Mouse (Mus musculus): Measurements from ENCODE around the gene Chpf2. TPM values are rescaled to one million over a fixed set of nuclear protein-coding genes. Genes with fewer than 3 reads are reported as not detected.

Gene Chpf2
- polyA plus RNA-seq (2012; ENCODE audit: insufficient read depth, insufficient read length, low replicate concordance, missing spikeins) = not detected in 2 replicates

- TF ChIP-seq POLR2A (IDR thresholded peaks at IDR 0.05; ENCODE audit: insufficient read depth, low read depth, low read length) = peak; percentile 49; the same call in 1 of the 2 replicates
- 0 out of 2 replicates have a peak, but pooled peaks have one; percentile 4 for TF ChIP-seq CTCF (IDR thresholded peaks at IDR 0.05; ENCODE audit: insufficient read depth, low read depth, low read length)
- H3K4me3 ChIP-seq (ENCODE audit: insufficient read depth, low read depth, low read length) = peak within 1 kb of the TSS; percentile 88
- under 1% methylated on average over 43 of the region's 43 CpGs for WGBS
- H3K4me1 ChIP-seq (ENCODE audit: control insufficient read depth, insufficient read depth, low read length) = peaks cover 30% of the 10 kb centered on the region
- H3K27ac ChIP-seq (ENCODE audit: insufficient read depth, low read depth, low read length) = peak within 1 kb of the TSS; percentile 90
These were observed at the start of gene Chpf2 for GRCm38 (mm10) chr5:24586547-24587199. Gene Chpf2 (plus strand): TSS chr5:24586741.

- no peak overlapping the region for H3K27ac ChIP-seq (ENCODE audit: insufficient read depth, low read depth, low read length)
- WGBS = 63% methylated on average over 16 of the region's 16 CpGs
- TF ChIP-seq POLR2A (IDR thresholded peaks at IDR 0.05; ENCODE audit: insufficient read depth, low read depth, low read length) (no peak), CTCF (IDR thresholded peaks at IDR 0.05; ENCODE audit: insufficient read depth, low read depth, low read length) (no peak)
- no peak overlapping the region for H3K4me3 ChIP-seq (ENCODE audit: insufficient read depth, low read depth, low read length)
- peaks cover 4% of the 10 kb centered on the region; the same call in 1 of the 2 replicates for H3K4me1 ChIP-seq (ENCODE audit: control insufficient read depth, insufficient read depth, low read length)
These were observed 48.9 kb upstream of the Chpf2 start for GRCm38 (mm10) chr5:24537618-24538017.

GRCm38 (mm10) chr5:24539571-24540296 lies 46.8 kb upstream of the Chpf2 start:
- TF ChIP-seq CTCF (IDR thresholded peaks at IDR 0.05; ENCODE audit: insufficient read depth, low read depth, low read length) (no peak), POLR2A (IDR thresholded peaks at IDR 0.05; ENCODE audit: insufficient read depth, low read depth, low read length) (no peak)
- Histone ChIP-seq H3K4me1 (ENCODE audit: control insufficient read depth, insufficient read depth, low read length) (peaks cover 4% of the 10 kb centered on the region; the same call in 1 of the 2 replicates), H3K4me3 (ENCODE audit: insufficient read depth, low read depth, low read length) (no peak overlapping the region), H3K27ac (ENCODE audit: insufficient read depth, low read depth, low read length) (no peak overlapping the region)
- WGBS = 89% methylated on average over 22 of the region's 22 CpGs

- Histone ChIP-seq H3K27ac (ENCODE audit: insufficient read depth, low read depth, low read length) (no peak within 1 kb of the TSS), H3K4me3 (ENCODE audit: insufficient read depth, low read depth, low read length) (no peak within 1 kb of the TSS), H3K4me1 (ENCODE audit: control insufficient read depth, insufficient read depth, low read length) (peaks cover 4% of the 10 kb centered on the region; the same call in 1 of the 2 replicates)
- 44% methylated on average over 14 of the region's 14 CpGs for WGBS
- no peak for TF ChIP-seq POLR2A (IDR thresholded peaks at IDR 0.05; ENCODE audit: insufficient read depth, low read depth, low read length)
- no peak for TF ChIP-seq CTCF (IDR thresholded peaks at IDR 0.05; ENCODE audit: insufficient read depth, low read depth, low read length)
These were observed 46.0 kb upstream of the Chpf2 start, which contains the start of gene Asb10 for GRCm38 (mm10) chr5:24540387-24541143. Gene Asb10 (minus strand): TSS chr5:24540978.

- WGBS = 51% methylated on average over 6 of the region's 6 CpGs
- Histone ChIP-seq H3K27ac (ENCODE audit: insufficient read depth, low read depth, low read length) (no peak overlapping the region), H3K4me1 (ENCODE audit: control insufficient read depth, insufficient read depth, low read length) (peaks cover 4% of the 10 kb centered on the region; the same call in 1 of the 2 replicates), H3K4me3 (ENCODE audit: insufficient read depth, low read depth, low read length) (no peak overlapping the region)
- no peak for TF ChIP-seq CTCF (IDR thresholded peaks at IDR 0.05; ENCODE audit: insufficient read depth, low read depth, low read length)
- no peak for TF ChIP-seq POLR2A (IDR thresholded peaks at IDR 0.05; ENCODE audit: insufficient read depth, low read depth, low read length)
These were observed 45.4 kb upstream of the Chpf2 start for GRCm38 (mm10) chr5:24541144-24541569.

- no peak overlapping the region for H3K27ac ChIP-seq (ENCODE audit: insufficient read depth, low read depth, low read length)
- TF ChIP-seq CTCF (IDR thresholded peaks at IDR 0.05; ENCODE audit: insufficient read depth, low read depth, low read length) (no peak), POLR2A (IDR thresholded peaks at IDR 0.05; ENCODE audit: insufficient read depth, low read depth, low read length) (no peak)
- WGBS = 90% methylated on average over 7 of the region's 7 CpGs
- H3K4me1 ChIP-seq (ENCODE audit: control insufficient read depth, insufficient read depth, low read length) = peaks cover 4% of the 10 kb centered on the region; the same call in 1 of the 2 replicates
- H3K4me3 ChIP-seq (ENCODE audit: insufficient read depth, low read depth, low read length) = no peak overlapping the region
These were observed 43.9 kb upstream of the Chpf2 start for GRCm38 (mm10) chr5:24542643-24543042.

GRCm38 (mm10) chr5:24550598-24551316 lies 35.8 kb upstream of the Chpf2 start:
- H3K4me3 ChIP-seq (ENCODE audit: insufficient read depth, low read depth, low read length) = no peak overlapping the region
- peaks cover 12% of the 10 kb centered on the region for H3K4me1 ChIP-seq (ENCODE audit: control insufficient read depth, insufficient read depth, low read length)
- no peak for TF ChIP-seq POLR2A (IDR thresholded peaks at IDR 0.05; ENCODE audit: insufficient read depth, low read depth, low read length)
- no peak for TF ChIP-seq CTCF (IDR thresholded peaks at IDR 0.05; ENCODE audit: insufficient read depth, low read depth, low read length)
- WGBS = 21% methylated on average over 26 of the region's 26 CpGs
- no peak overlapping the region for H3K27ac ChIP-seq (ENCODE audit: insufficient read depth, low read depth, low read length)

- TF ChIP-seq POLR2A (IDR thresholded peaks at IDR 0.05; ENCODE audit: insufficient read depth, low read depth, low read length) = no peak
- no peak for TF ChIP-seq CTCF (IDR thresholded peaks at IDR 0.05; ENCODE audit: insufficient read depth, low read depth, low read length)
- 42% methylated on average over 2 of the region's 2 CpGs for WGBS
- H3K27ac ChIP-seq (ENCODE audit: insufficient read depth, low read depth, low read length) = no peak overlapping the region
- H3K4me3 ChIP-seq (ENCODE audit: insufficient read depth, low read depth, low read length) = no peak overlapping the region
- H3K4me1 ChIP-seq (ENCODE audit: control insufficient read depth, insufficient read depth, low read length) = peaks cover 12% of the 10 kb centered on the region
These were observed 35.2 kb upstream of the Chpf2 start for GRCm38 (mm10) chr5:24551317-24551688.

Measured in olfactory bulb, adult 2 months (tissue).